Mouse (Mus musculus) spleen, adult 2 months (tissue): Measurements from ENCODE around the gene Sos1. TPM values are rescaled to one million over a fixed set of nuclear protein-coding genes. Genes with fewer than 3 reads are reported as not detected.

ENCODE experiments used
- DNase-seq, 2 experiments: peaks; one replicate each; pipeline versions ENCODE4 v3.0.0 to v3.0.0-alpha.2; 2012 to 2021; ENCODE audit warnings: low spot score in 2 of 2, low read depth in 1 of 2
- H3K27ac ChIP-seq: fragments of 200-500 bp; 2 replicates; pipeline ENCODE4 v1.5.1; 2012; ENCODE audit warnings: low read length, inconsistent platforms; ENCODE audit not compliant: insufficient read depth
- H3K27me3 ChIP-seq: fragments of 200-500 bp; 2 replicates; pipeline ENCODE4 v1.6.1; 2012; ENCODE audit warnings: mild to moderate bottlenecking, moderate library complexity, low read length, inconsistent platforms; ENCODE audit not compliant: control insufficient read depth, insufficient read depth
- H3K36me3 ChIP-seq: fragments of 200-500 bp; 2 replicates; pipeline ENCODE4 v1.6.1; 2012; ENCODE audit warnings: mild to moderate bottlenecking, low read length, inconsistent platforms; ENCODE audit not compliant: control insufficient read depth, insufficient read depth
- H3K4me1 ChIP-seq: fragments of 200-500 bp; 2 replicates; pipeline ENCODE4 v1.6.1; 2011; ENCODE audit warnings: inconsistent platforms; ENCODE audit not compliant: control insufficient read depth, insufficient read depth, insufficient read length
- H3K4me3 ChIP-seq: fragments of 200-500 bp; 2 replicates; pipeline ENCODE4 v1.5.1; 2011; ENCODE audit warnings: mild to moderate bottlenecking, inconsistent platforms; ENCODE audit not compliant: insufficient read depth, insufficient read length; ENCODE audit errors: extremely low read depth
- CTCF ChIP-seq: fragments of 200-500 bp; IDR thresholded peaks from 2 replicates; pipeline ENCODE4 v1.5.1; 2011; ENCODE audit warnings: mild to moderate bottlenecking, inconsistent platforms; ENCODE audit not compliant: insufficient read depth, insufficient read length, insufficient replicate concordance; ENCODE audit errors: extremely low read depth
- POLR2A ChIP-seq: fragments of 200-500 bp; IDR thresholded peaks from 2 replicates; pipeline ENCODE4 v1.6.1; 2011; ENCODE audit warnings: low read depth, low read length, inconsistent platforms
- WGBS: fragments of 180-500 bp; shearing (Covaris S2); methylation state at CpG from one replicate; pipeline ENCODE4 v1.1.7; 2018; 5-methylcytosine and 5-hydroxymethylcytosine counted together
- polyA plus RNA-seq: library from polyadenylated mRNA; depleted of rRNA; stranded (reverse); fragments of >200 nt; gene quantifications from 2 replicates; pipeline ENCODE4 v1.2.3, GENCODE M21; 2012

Sos1 gene
- polyA plus RNA-seq, 1 experiment: 2.5 TPM

- Histone ChIP-seq H3K4me3 (no peak overlapping the region), H3K27me3 (no peaks in the 10 kb centered on the region), H3K36me3 (peaks cover 12% of the 10 kb centered on the region), H3K27ac (no peak overlapping the region), H3K4me1 (no peaks in the 10 kb centered on the region)
- peak in 1 of 2 experiments; percentile 53 for DNase-seq
- TF ChIP-seq CTCF: no peak
- no peak for TF ChIP-seq POLR2A
- WGBS: 20% methylated on average over 2 of the region's 2 CpGs
These were observed 24.6 kb downstream of the Sos1 start for GRCm38 (mm10) chr17:80455648-80456047.

GRCm38 (mm10) chr17:80450426-80451030, 29.7 kb downstream of the Sos1 start:
- Histone ChIP-seq H3K36me3 (peaks cover 17% of the 10 kb centered on the region), H3K4me1 (no peaks in the 10 kb centered on the region), H3K4me3 (no peak overlapping the region), H3K27me3 (no peaks in the 10 kb centered on the region), H3K27ac (no peak overlapping the region)
- 85% methylated on average over 3 of the region's 3 CpGs for WGBS
- DNase-seq: no peak
- TF ChIP-seq POLR2A: no peak
- no peak for TF ChIP-seq CTCF

- no peaks in the 10 kb centered on the region for H3K27me3 ChIP-seq
- DNase-seq: no peak
- no peak overlapping the region for H3K4me3 ChIP-seq
- WGBS: 91% methylated on average over 5 of the region's 5 CpGs
- no peak overlapping the region for H3K27ac ChIP-seq
- TF ChIP-seq POLR2A (no peak), CTCF (no peak)
- no peaks in the 10 kb centered on the region for H3K4me1 ChIP-seq
- H3K36me3 ChIP-seq: peaks cover 16% of the 10 kb centered on the region
These were observed 33.8 kb downstream of the Sos1 start for GRCm38 (mm10) chr17:80446470-80446869.

GRCm38 (mm10) chr17:80445433-80445832, 34.8 kb downstream of the Sos1 start:
- no peak overlapping the region for H3K27ac ChIP-seq

GRCm38 (mm10) chr17:80435680-80436079, 44.6 kb downstream of the Sos1 start:
- no peak overlapping the region for H3K27ac ChIP-seq
- no peaks in the 10 kb centered on the region for H3K27me3 ChIP-seq
- no peak for DNase-seq
- peaks cover 21% of the 10 kb centered on the region for H3K36me3 ChIP-seq
- 87% methylated on average over 5 of the region's 5 CpGs for WGBS
- TF ChIP-seq CTCF: no peak
- no peak overlapping the region for H3K4me3 ChIP-seq
- H3K4me1 ChIP-seq: no peaks in the 10 kb centered on the region

More at GRCm38 (mm10) chr17:80445433-80445832, 34.8 kb downstream of the Sos1 start:
- WGBS: 95% methylated on average over 7 of the region's 7 CpGs
- Histone ChIP-seq H3K4me3 (no peak overlapping the region), H3K36me3 (peaks cover 19% of the 10 kb centered on the region), H3K27me3 (no peaks in the 10 kb centered on the region), H3K4me1 (no peaks in the 10 kb centered on the region)
- TF ChIP-seq CTCF (no peak), POLR2A (no peak)
- DNase-seq: no peak

GRCm38 (mm10) chr17:80434430-80434829, 45.8 kb downstream of the Sos1 start:
- H3K27ac ChIP-seq: no peak overlapping the region
- no peak overlapping the region for H3K4me3 ChIP-seq
- no peak for DNase-seq
- no peaks in the 10 kb centered on the region for H3K4me1 ChIP-seq
- WGBS: 97% methylated on average over 3 of the region's 3 CpGs
- no peaks in the 10 kb centered on the region for H3K27me3 ChIP-seq
- no peak for TF ChIP-seq POLR2A
- TF ChIP-seq CTCF: no peak
- H3K36me3 ChIP-seq: peaks cover 19% of the 10 kb centered on the region

GRCm38 (mm10) chr17:80431997-80432396, 48.3 kb downstream of the Sos1 start:
- no peaks in the 10 kb centered on the region for H3K27me3 ChIP-seq
- no peak overlapping the region for H3K4me3 ChIP-seq
- H3K4me1 ChIP-seq: no peaks in the 10 kb centered on the region
- H3K36me3 ChIP-seq: peaks cover 14% of the 10 kb centered on the region
- DNase-seq: no peak
- no peak for TF ChIP-seq CTCF
- no peak for TF ChIP-seq POLR2A
- H3K27ac ChIP-seq: no peak overlapping the region
- WGBS: 96% methylated on average over 9 of the region's 9 CpGs
